8 mouse cellular contexts compared by ENCODE assay signal in the genomic region with DNA sequence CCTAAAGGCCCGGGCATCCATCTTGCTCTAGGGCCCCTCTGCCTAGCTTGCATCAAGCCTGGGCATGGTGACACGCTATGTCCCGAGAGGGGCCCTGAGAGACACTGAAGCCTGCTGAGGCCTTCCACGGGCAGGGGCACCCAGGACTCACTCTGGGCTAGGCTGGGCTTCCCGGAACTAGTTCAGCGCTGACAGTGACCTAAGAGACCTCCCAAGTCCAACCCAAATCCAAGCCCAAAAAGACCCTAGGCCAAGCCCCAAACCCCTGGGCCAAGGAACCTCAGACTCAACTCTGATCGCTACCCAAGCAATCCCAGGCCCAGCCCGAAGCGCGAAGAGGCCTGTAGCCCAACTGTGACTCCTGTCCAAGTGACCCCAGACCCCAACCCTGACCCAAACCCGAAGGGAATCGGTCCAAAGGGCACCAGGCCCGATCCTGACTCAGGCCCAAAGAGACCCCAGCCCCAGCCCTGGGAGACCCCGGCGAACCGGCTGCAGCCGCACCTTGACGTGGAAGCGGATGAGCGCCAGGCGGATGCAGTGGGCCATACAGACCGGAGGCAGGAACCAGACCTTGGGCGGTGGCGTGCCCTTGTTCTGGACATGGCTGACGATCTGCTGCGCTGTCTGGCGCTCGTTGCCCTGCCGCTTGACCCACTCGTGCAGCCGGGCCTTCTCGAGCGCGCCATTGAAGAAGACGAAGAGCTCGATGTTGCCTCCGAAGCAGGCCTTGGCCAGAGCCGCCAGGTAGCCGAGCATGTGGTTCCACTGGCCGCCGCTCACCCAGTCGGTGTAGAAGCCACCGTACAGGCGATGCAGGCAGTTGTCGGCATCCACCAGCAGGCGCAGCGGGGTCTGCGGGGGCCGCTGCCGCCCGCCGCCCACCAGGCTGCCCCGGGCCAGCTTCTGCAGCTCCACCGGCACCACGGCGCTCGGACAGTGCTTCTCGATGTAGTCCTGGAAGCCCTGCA. TPM values are rescaled to one million over a fixed set of nuclear protein-coding genes. Genes with fewer than 3 reads are reported as not detected.
A peak's percentile ranks its signal among the peaks of the same experiment; 100 is the strongest.
DNase-seq lines count a peak whose midpoint lies in the region; ATAC-seq lines count a peak whose summit lies in the region.

No protein-coding gene starts in this region.

- H3K27ac ChIP-seq in heart, embryonic 12.5 days (ENCODE audit: poor library complexity, severe bottlenecking) = peak overlapping the region; percentile 98
- H3K27ac ChIP-seq in kidney, embryonic 16.5 days (ENCODE audit: low read length) = peak overlapping the region; percentile 99
- peak overlapping the region; percentile 98 for H3K27ac ChIP-seq in liver, embryonic 11.5 days (ENCODE audit: low read depth, low read length)
- H3K27ac ChIP-seq in stomach, embryonic 16.5 days (ENCODE audit: low read length) = peak overlapping the region; percentile 98

- H3K4me1 ChIP-seq in erythroblast, embryonic 14.5 days (ENCODE audit: control insufficient read depth) = peaks cover 78% of the 10 kb centered on the region
- peaks cover 47% of the 10 kb centered on the region for H3K4me1 ChIP-seq in heart, embryonic 12.5 days (replicated peaks)
- H3K4me1 ChIP-seq in kidney, embryonic 16.5 days (ENCODE audit: insufficient read depth, low read length) = peaks cover 50% of the 10 kb centered on the region
- peaks cover 40% of the 10 kb centered on the region for H3K4me1 ChIP-seq in liver, embryonic 11.5 days (replicated peaks; ENCODE audit: control insufficient read depth, insufficient read depth, low read length)
- H3K4me1 ChIP-seq in stomach, embryonic 16.5 days (ENCODE audit: control insufficient read depth, insufficient read depth, low read length) = peaks cover 36% of the 10 kb centered on the region

- H3K36me3 ChIP-seq in erythroblast, embryonic 14.5 days (ENCODE audit: control insufficient read depth) = peaks cover 42% of the 10 kb centered on the region
- peaks cover 13% of the 10 kb centered on the region; the same call in 1 of the 2 replicates for H3K36me3 ChIP-seq in heart, embryonic 12.5 days
- no peaks in the 10 kb centered on the region for H3K36me3 ChIP-seq in kidney, embryonic 16.5 days (ENCODE audit: insufficient read depth, low read length)
- H3K36me3 ChIP-seq in liver, embryonic 11.5 days (ENCODE audit: control insufficient read depth, insufficient read depth, low read length) = peaks cover 8% of the 10 kb centered on the region; the same call in 1 of the 2 replicates
- no peaks in the 10 kb centered on the region for H3K36me3 ChIP-seq in stomach, embryonic 16.5 days (ENCODE audit: control insufficient read depth, insufficient read depth, low read length)

- DNase-seq in brain, adult 2 months (ENCODE audit: low read depth, low spot score) = peak; percentile 61
- DNase-seq in liver, embryonic 11.5 days (ENCODE audit: low spot score) = peak; percentile 70
- peak; percentile 76 for DNase-seq in neural tube, embryonic 10.5 days (ENCODE audit: extremely low spot score, low spot score)

- H3K4me2 ChIP-seq in heart, embryonic 12.5 days = peak overlapping the region; percentile 87
- peak overlapping the region; percentile 84 for H3K4me2 ChIP-seq in kidney, embryonic 16.5 days (replicated peaks; ENCODE audit: low read depth, low read length)
- H3K4me2 ChIP-seq in liver, embryonic 11.5 days = peak overlapping the region; percentile 96
- peak overlapping the region; percentile 85 for H3K4me2 ChIP-seq in stomach, embryonic 16.5 days (ENCODE audit: low read depth, low read length)

- under 1% methylated on average over 58 of the region's 58 CpGs for WGBS in heart, embryonic 12.5 days
- under 1% methylated on average over 56 of the region's 58 CpGs for WGBS in kidney, embryonic 16.5 days
- WGBS in liver, embryonic 11.5 days = under 1% methylated on average over 58 of the region's 58 CpGs
- under 1% methylated on average over 56 of the region's 58 CpGs for WGBS in stomach, embryonic 16.5 days

- peak; percentile 24 for ATAC-seq in CD4-positive, CD25-positive, alpha-beta regulatory T cell, adult 4 months
- ATAC-seq in heart, embryonic 12.5 days (ENCODE audit: insufficient number of reproducible peaks, low FRiP score) = peak; percentile 15; the same call in 1 of the 2 replicates
- 0 out of 2 replicates have a peak, but pooled peaks have one; percentile 3 for ATAC-seq in kidney, embryonic 16.5 days (ENCODE audit: low FRiP score, low TSS enrichment)
- ATAC-seq in liver, embryonic 11.5 days (replicated peaks; ENCODE audit: low FRiP score) = no peak
- ATAC-seq in stomach, embryonic 16.5 days (ENCODE audit: insufficient read depth, low FRiP score) = no peak

- peak overlapping the region; percentile 100 for H3K4me3 ChIP-seq in erythroblast, embryonic 14.5 days (replicated peaks)
- H3K4me3 ChIP-seq in heart, embryonic 12.5 days = peak overlapping the region; percentile 91
- H3K4me3 ChIP-seq in kidney, embryonic 16.5 days (ENCODE audit: low read length) = peak overlapping the region; percentile 72
- H3K4me3 ChIP-seq in liver, embryonic 11.5 days (ENCODE audit: low read depth, low read length) = peak overlapping the region; percentile 100
- H3K4me3 ChIP-seq in stomach, embryonic 16.5 days (replicated peaks; ENCODE audit: low read length) = peak overlapping the region; percentile 100

- no peaks in the 10 kb centered on the region for H3K9me3 ChIP-seq in erythroblast, embryonic 14.5 days (ENCODE audit: control insufficient read depth, low read length)
- no peaks in the 10 kb centered on the region for H3K9me3 ChIP-seq in heart, embryonic 12.5 days (replicated peaks)
- H3K9me3 ChIP-seq in kidney, embryonic 16.5 days (ENCODE audit: low read length) = no peaks in the 10 kb centered on the region
- no peaks in the 10 kb centered on the region for H3K9me3 ChIP-seq in liver, embryonic 11.5 days (ENCODE audit: control insufficient read depth, low read length)
- no peaks in the 10 kb centered on the region for H3K9me3 ChIP-seq in stomach, embryonic 16.5 days (replicated peaks; ENCODE audit: control insufficient read depth, low read length)

- peak overlapping the region; percentile 91 for H3K9ac ChIP-seq in heart, embryonic 12.5 days
- H3K9ac ChIP-seq in kidney, embryonic 16.5 days (replicated peaks; ENCODE audit: low read length) = peak overlapping the region; percentile 83
- H3K9ac ChIP-seq in liver, embryonic 11.5 days (ENCODE audit: low read depth, low read length) = peak overlapping the region; percentile 100
- H3K9ac ChIP-seq in stomach, embryonic 16.5 days (ENCODE audit: low read length) = peak overlapping the region; percentile 99

- no peaks in the 10 kb centered on the region for H3K27me3 ChIP-seq in erythroblast, embryonic 14.5 days (ENCODE audit: control insufficient read depth)
- no peaks in the 10 kb centered on the region for H3K27me3 ChIP-seq in heart, embryonic 12.5 days (replicated peaks)
- H3K27me3 ChIP-seq in kidney, embryonic 16.5 days (ENCODE audit: insufficient read depth, low read length) = no peaks in the 10 kb centered on the region
- no peaks in the 10 kb centered on the region for H3K27me3 ChIP-seq in liver, embryonic 11.5 days (replicated peaks; ENCODE audit: control insufficient read depth, insufficient read depth, low read length)
- no peaks in the 10 kb centered on the region for H3K27me3 ChIP-seq in stomach, embryonic 16.5 days (ENCODE audit: control insufficient read depth, insufficient read depth, low read length)

RNA-seq across cellular contexts. Expression of gene Fam120a, which starts 0.7 kb away (rescaled TPM):
- polyA plus RNA-seq in CD4-positive, CD25-positive, alpha-beta regulatory T cell, adult 4 months (2017; shearing (Covaris generic)) = 10 to 100 TPM; 21.1 to 34.3 TPM
- 10.7 and 10.8 TPM in 2 replicates for polyA plus RNA-seq in erythroblast, embryonic 14.5 days (2012)
- polyA plus RNA-seq in heart, embryonic 12.5 days (2016; fragmentation: Nextera tagmentation; extraction: Ambion mirVana) = 20.7 and 23.5 TPM in 2 replicates
- 23.2 and 24.8 TPM in 2 replicates for polyA plus RNA-seq in kidney, embryonic 16.5 days (2015; fragmentation: Nextera tagmentation; extraction: Ambion mirVana)
- 33.1 and 38.0 TPM in 2 replicates for polyA plus RNA-seq in liver, embryonic 11.5 days (2014; fragmentation: Nextera tagmentation; extraction: Ambion mirVana)
- 25.4 and 27.8 TPM in 2 replicates for polyA plus RNA-seq in stomach, embryonic 16.5 days (2015; fragmentation: Nextera tagmentation; extraction: Ambion mirVana)

Comparison
In these comparisons a context has a peak if more than half of its experiments do, and no peak if none do; other contexts are left out.
1. ATAC-seq: peak in CD4-positive, CD25-positive, alpha-beta regulatory T cell, adult 4 months (single experiment), heart, embryonic 12.5 days (single experiment) and kidney, embryonic 16.5 days (single experiment); none in liver, embryonic 11.5 days (single experiment) and stomach, embryonic 16.5 days (single experiment).
2. Peak in every context shown above with its lines, with median percentiles within 50 percentile points of each other: DNase-seq, H3K4me3 ChIP-seq, H3K27ac ChIP-seq, H3K4me2 ChIP-seq and H3K9ac ChIP-seq.